Mouse (Mus musculus) T-cell, adult 66 days (primary cell): ENCODE results near the gene 1700113H08Rik. TPM values are rescaled to one million over a fixed set of nuclear protein-coding genes. Genes with fewer than 3 reads are reported as not detected.

Experiments used
- total RNA-seq, 2 experiments: library from RNA; stranded (reverse); gene quantifications; 3 replicates in 1 of 2; 4 replicates in 1 of 2; pipeline ENCODE4 v1.2.4; 2023

1700113H08Rik gene
- not detected for total RNA-seq

DNA sequence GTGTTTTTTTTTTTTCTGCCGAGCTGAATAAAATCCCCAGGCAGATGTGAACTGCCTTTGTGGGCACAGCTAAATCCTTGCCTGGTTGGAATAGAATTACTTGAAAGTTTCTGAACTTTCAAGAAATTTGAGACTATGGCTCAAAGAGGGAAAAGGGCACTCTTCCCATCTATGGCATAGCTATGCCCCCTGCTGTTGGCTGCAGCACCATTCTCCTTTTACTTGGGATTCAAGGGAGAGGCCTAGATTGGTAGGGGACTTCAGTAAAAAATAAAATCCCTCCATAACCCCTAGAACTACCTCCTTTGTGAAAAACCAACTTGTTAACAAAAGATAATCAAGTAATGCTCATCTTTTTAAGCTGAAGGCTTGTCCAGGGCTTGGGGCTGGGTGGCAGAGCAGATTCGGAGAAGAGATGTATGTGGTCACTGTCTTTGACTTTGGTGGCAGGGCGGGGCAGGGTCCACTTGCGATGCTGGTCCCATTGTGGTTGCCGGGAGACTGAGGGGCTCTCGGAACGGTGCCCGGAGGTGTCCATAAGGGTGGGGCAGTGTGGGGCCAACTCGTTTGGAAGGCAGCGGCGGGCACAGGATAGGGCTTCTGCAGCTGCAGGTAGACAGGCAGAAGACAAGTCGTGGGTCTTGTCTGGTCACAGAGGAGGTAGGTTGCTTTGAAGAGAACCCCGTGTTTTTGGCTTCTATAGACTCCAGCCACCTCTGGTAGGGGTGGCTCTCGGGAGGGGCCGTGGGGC, at the start of gene 1700113H08Rik:
1700113H08Rik (plus strand) TSS at position 546 of the 751 bp plus-strand sequence.

Other genes starting within 250 kb of the 1700113H08Rik start
- gene Stab2, start 50.0 kb upstream of the 1700113H08Rik start, total RNA-seq: 1 to 10 TPM in 1 of 2 experiments, under 1 TPM in 1; 0.64 to 1.9 TPM